Mouse (Mus musculus): Measurements from ENCODE around the gene Mapk9. TPM values are rescaled to one million over a fixed set of nuclear protein-coding genes. Genes with fewer than 3 reads are reported as not detected.

Gene Mapk9
- polyA plus RNA-seq, 1 experiment from 2014 or later, result 41.8 TPM

DNA sequence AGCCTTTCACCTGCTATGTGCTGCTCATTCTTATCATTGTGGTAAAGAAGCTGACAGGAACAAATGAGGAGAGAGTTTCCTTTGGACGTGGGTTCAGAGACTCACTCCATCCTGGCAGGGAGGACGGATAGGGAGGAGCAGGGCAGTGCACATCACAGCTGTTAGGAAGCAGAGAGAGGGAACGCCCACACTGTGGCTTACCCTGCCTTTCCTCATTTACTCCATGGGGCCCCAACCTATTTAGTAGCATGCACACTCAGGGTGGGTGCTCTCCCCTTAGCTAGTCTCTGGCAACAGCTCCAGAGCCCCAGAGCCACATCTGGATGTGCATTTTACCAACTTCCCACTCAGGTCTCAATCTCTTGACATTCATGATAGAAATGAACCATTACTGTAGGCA lies 3.8 kb upstream of the Mapk9 start:
- Histone ChIP-seq H3K4me3 (replicated peaks) (no peak overlapping the region), H3K9me3 (no peaks in the 10 kb centered on the region), H3K4me1 (peaks cover 21% of the 10 kb centered on the region), H3K27me3 (no peaks in the 10 kb centered on the region), H3K27ac (no peak overlapping the region), H3K36me3 (replicated peaks) (no peaks in the 10 kb centered on the region), H3K4me2 (no peak overlapping the region), H3K9ac (no peak overlapping the region)
- 59% methylated on average over 3 of the region's 3 CpGs for WGBS
- no peak for ATAC-seq (ENCODE audit: low FRiP score)

DNA sequence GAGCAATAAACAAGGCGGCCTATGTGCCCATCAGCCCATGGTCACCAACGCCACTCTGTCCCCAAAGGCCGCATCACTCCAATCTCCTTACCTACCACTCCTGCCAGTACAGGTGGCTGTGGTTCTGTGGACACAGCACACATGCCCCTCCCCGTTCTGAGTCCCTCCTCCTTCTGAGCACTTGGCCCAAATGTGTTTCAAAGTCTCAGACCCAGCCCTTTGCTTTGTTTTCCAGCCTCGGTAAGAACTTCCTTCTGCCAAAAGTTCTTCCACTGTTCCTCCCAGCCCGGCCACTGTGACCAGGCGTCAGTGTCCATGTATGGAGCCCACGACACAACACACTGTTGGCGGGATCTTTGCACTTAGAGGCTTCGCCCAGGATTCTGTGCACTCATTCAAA lies 2.2 kb upstream of the Mapk9 start:
- Histone ChIP-seq H3K27me3 (no peaks in the 10 kb centered on the region), H3K4me2 (no peak overlapping the region), H3K9ac (no peak overlapping the region), H3K4me3 (replicated peaks) (no peak overlapping the region), H3K27ac (no peak overlapping the region), H3K4me1 (peaks cover 22% of the 10 kb centered on the region), H3K9me3 (no peaks in the 10 kb centered on the region), H3K36me3 (replicated peaks) (no peaks in the 10 kb centered on the region)
- WGBS, result 90% methylated on average over 10 of the region's 10 CpGs
- no peak for ATAC-seq (ENCODE audit: low FRiP score)

DNA sequence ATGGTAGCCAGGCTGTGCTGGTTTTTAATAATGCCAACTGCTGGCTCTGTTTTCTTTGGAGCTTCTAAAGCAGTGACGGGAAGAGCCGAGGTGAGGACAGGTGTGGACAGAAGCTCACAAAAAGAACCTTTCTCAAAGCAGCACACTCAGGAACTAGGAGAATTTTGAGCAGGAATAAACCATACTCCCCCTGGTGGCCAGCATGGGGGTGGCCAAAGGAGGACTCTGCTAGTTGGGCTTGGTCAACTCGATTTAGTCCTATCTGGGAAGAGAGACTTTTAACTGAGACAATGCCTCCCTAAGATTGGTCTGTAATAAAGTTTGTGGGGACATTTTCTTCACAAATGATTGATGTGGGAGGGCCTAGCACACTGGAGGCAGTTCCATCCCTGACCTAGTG lies 1.6 kb upstream of the Mapk9 start:
- H3K27ac ChIP-seq, result no peak overlapping the region
- H3K4me1 ChIP-seq, result peaks cover 22% of the 10 kb centered on the region
- no peaks in the 10 kb centered on the region for H3K36me3 ChIP-seq (replicated peaks)
- no peak overlapping the region for H3K4me3 ChIP-seq (replicated peaks)
- H3K9ac ChIP-seq, result no peak overlapping the region
- no peaks in the 10 kb centered on the region for H3K27me3 ChIP-seq
- no peak overlapping the region for H3K4me2 ChIP-seq
- H3K9me3 ChIP-seq, result no peaks in the 10 kb centered on the region
- ATAC-seq (ENCODE audit: low FRiP score), result no peak
- 54% methylated on average over 3 of the region's 3 CpGs for WGBS

DNA sequence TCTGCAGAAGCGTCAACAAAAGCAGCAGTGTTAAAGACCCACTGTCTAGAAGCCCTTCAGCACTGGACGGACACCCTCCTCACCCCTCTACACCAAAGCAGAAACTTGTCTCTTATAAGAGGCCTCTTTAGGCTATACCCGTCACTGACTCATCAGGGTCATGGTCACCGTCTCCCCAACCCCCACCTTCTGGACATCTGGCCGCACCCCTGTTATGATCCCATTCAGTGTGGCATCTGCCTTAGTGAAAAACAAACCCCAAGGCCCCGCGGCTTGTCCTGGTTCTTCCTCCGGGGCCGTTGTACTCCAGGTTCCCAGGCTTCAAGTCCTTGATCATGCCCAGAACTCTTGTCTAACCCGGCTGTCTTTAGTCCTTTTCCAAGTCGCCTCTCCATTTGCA lies 593 bp upstream of the Mapk9 start:
- Histone ChIP-seq H3K27ac (peak overlapping the region; percentile 70; the same call in 1 of the 2 replicates), H3K4me1 (peaks cover 22% of the 10 kb centered on the region), H3K27me3 (no peaks in the 10 kb centered on the region), H3K4me2 (peak overlapping the region; percentile 91), H3K9me3 (no peaks in the 10 kb centered on the region), H3K4me3 (replicated peaks) (peak overlapping the region; percentile 91), H3K9ac (peak overlapping the region; percentile 55), H3K36me3 (replicated peaks) (no peaks in the 10 kb centered on the region)
- WGBS, result 33% methylated on average over 11 of the region's 11 CpGs
- peak; percentile 30; the same call in 1 of the 2 replicates for ATAC-seq (ENCODE audit: low FRiP score)

DNA sequence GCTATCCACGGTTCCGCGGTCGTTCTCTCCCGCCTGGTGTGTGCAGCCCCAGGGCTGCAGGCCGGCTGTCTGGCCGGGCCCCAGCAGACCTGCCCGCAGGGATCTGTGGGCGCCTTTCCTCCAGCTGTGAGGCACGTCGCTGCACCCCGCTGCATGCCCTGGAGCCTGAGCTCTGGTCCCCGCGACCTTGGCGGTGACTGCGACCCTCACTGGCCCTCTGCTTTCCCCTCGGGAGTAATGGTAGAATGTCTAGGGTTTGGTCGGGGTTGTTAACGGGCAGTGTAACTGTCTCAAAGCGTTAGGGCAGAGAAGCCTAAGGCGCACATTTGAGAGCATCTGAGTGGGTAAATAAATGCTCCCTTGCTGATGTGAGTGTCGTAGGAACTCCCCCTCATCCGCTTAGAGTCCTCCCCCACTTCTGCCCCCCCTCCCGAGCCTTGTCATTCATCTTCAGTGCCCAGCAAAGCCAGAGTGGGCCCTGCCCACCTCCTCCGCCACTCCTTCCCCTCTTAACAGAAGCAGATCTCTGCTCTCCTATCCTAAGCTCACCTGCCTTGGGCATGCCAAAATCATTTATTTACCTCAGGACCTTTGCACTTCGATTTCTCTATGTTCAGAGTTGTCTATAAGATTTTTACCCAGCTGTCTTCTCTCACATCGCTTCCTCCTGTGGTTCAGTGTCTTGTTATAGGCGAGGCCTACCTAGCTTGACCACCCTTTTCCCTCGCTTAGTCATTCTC lies 690 bp downstream of the Mapk9 start:
- 10% methylated on average over 29 of the region's 29 CpGs for WGBS
- peak overlapping the region; percentile 92 for H3K9ac ChIP-seq
- H3K4me1 ChIP-seq, result peaks cover 22% of the 10 kb centered on the region
- ATAC-seq (ENCODE audit: low FRiP score), result no peak
- H3K27ac ChIP-seq, result peak overlapping the region; percentile 79
- peak overlapping the region; percentile 91 for H3K4me3 ChIP-seq (replicated peaks)
- peak overlapping the region; percentile 91 for H3K4me2 ChIP-seq
- H3K36me3 ChIP-seq (replicated peaks), result no peaks in the 10 kb centered on the region
- no peaks in the 10 kb centered on the region for H3K27me3 ChIP-seq
- no peaks in the 10 kb centered on the region for H3K9me3 ChIP-seq

DNA sequence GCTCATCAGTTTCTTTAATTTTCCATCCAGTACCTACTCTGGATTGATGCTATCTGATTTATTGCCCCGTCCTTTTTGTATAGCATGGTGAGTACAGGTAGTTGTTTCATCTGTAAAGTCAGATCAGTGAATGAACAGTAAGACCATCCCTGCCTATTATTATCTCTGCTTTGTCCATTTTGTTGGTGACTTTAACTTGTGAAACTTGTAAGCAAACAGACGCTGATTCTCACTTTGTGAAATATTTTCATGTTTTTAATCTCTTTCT lies 1.2 kb downstream of the Mapk9 start:
- Histone ChIP-seq H3K27ac (no peak overlapping the region), H3K27me3 (no peaks in the 10 kb centered on the region), H3K9ac (peak overlapping the region; percentile 92; the same call in 1 of the 2 replicates), H3K36me3 (replicated peaks) (no peaks in the 10 kb centered on the region), H3K4me3 (replicated peaks) (peak overlapping the region; percentile 91), H3K4me1 (peaks cover 22% of the 10 kb centered on the region), H3K4me2 (peak overlapping the region; percentile 91), H3K9me3 (no peaks in the 10 kb centered on the region)
- no peak for ATAC-seq (ENCODE audit: low FRiP score)
- WGBS, result 77% methylated on average over 2 of the region's 2 CpGs

DNA sequence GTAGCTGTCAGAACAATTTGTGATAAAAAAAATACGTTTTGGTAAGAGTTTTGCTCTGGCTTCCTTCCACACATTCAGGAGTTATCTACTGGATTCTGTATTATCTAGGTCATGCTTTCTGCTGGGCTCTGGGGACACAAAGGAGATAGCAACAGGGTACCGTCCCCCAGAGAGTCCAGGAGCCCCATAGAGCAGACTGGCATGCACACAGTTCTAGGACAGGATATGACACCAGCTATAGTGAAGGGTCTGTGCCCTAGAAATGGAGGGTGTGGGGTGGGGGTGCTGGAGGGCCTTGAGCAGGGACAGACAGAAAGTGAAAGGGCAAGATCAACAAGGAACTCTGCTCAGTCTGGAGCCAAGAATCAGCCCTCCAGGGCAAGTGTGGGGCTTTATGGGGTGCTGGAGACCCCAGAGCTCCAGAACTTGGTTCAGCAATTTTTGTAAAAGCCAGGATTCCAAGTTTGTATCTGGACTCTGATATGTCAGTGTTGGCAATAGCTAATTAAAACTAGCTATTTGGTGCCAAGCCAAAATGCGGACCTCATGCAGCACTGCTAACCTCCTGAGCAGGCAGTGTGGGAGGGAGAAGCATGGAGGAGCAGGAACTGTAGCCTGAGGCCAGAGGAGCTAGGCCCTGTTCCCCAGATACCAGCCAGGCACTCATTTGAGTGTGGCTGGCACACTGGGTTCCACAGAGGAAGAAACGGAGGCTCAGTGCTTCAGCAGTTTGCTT lies 1.7 kb downstream of the Mapk9 start:
- H3K27ac ChIP-seq, result no peak overlapping the region
- no peaks in the 10 kb centered on the region for H3K27me3 ChIP-seq
- peak overlapping the region; percentile 30 for H3K9ac ChIP-seq
- peak overlapping the region; percentile 91 for H3K4me2 ChIP-seq
- H3K4me3 ChIP-seq (replicated peaks), result no peak overlapping the region
- no peak for ATAC-seq (ENCODE audit: low FRiP score)
- WGBS, result 78% methylated on average over 4 of the region's 4 CpGs
- no peaks in the 10 kb centered on the region for H3K9me3 ChIP-seq
- H3K4me1 ChIP-seq, result peaks cover 22% of the 10 kb centered on the region
- H3K36me3 ChIP-seq (replicated peaks), result no peaks in the 10 kb centered on the region

DNA sequence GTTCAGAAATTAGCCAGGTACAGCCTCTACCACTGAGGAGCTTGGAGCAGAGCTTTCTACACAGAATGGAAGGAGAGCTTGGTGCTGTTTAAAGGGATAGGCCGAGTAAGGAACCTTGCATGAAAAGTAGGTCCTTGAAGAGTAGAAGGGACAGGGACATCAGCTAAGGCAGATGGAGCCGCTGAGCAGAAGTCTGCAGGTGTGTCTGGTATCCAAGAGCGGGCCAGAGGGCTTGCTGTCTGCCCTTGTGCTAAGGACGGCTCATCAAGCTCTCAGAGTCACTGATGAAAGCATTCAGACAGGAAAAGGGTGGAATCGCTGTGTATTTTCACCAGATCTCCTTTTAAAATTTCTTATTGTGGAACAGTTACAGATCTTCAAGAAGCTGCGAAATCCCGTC lies 3.8 kb downstream of the Mapk9 start:
- H3K27me3 ChIP-seq, result no peaks in the 10 kb centered on the region
- peaks cover 22% of the 10 kb centered on the region for H3K4me1 ChIP-seq
- H3K4me2 ChIP-seq, result no peak overlapping the region
- no peak overlapping the region for H3K4me3 ChIP-seq (replicated peaks)
- WGBS, result 93% methylated on average over 7 of the region's 7 CpGs
- peaks cover 8% of the 10 kb centered on the region; the same call in 1 of the 2 replicates for H3K36me3 ChIP-seq (replicated peaks)
- no peak overlapping the region for H3K9ac ChIP-seq
- no peaks in the 10 kb centered on the region for H3K9me3 ChIP-seq
- H3K27ac ChIP-seq, result no peak overlapping the region
- no peak for ATAC-seq (ENCODE audit: low FRiP score)

DNA sequence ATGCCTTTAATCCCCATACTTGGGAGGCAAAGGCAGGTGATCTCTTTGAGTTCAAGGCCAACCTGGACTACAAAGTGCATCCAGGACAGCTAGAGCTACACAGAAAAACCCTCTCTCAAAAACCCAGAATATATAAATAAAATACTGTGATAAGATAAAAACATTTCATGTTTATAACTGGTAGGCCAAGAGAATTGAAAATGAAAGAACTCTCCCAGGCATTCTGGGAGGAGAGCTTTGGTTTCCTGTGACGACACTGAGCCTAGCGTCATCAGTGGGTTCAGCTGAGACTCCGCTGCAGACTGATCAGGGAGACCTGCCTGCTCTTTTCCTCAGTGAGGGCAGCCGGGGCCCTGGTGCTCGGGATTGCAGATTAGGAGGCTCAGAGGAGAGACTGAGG lies 8.6 kb downstream of the Mapk9 start:
- Histone ChIP-seq H3K27ac (no peak overlapping the region), H3K36me3 (replicated peaks) (peaks cover 9% of the 10 kb centered on the region; the same call in 1 of the 2 replicates), H3K4me2 (no peak overlapping the region), H3K27me3 (no peaks in the 10 kb centered on the region), H3K4me3 (replicated peaks) (no peak overlapping the region), H3K9me3 (no peaks in the 10 kb centered on the region), H3K9ac (no peak overlapping the region), H3K4me1 (no peaks in the 10 kb centered on the region; the same call in 1 of the 2 replicates)
- no peak for ATAC-seq (ENCODE audit: low FRiP score)
- WGBS, result 87% methylated on average over 5 of the region's 5 CpGs

DNA sequence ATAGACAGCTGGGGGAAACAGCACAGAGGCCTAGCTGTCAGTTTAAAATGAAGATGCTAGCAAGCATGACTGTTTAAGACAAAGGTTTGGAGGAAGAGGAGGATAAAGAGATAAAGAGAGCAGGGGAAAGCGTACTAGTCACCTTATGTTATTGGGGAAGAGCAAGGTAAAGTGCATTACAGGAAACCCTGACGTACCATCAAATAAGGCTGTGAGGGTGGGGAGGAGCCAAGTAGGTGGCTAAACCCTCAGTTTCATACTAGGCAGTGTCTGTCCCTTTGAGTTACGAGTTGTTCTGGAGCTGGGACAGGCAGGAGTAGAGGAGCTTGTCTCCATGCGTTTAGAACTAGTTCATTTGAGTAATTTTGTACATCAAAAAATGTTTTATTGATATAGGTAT lies 14.6 kb downstream of the Mapk9 start:
- H3K9me3 ChIP-seq, result no peaks in the 10 kb centered on the region
- no peak overlapping the region for H3K4me3 ChIP-seq (replicated peaks)
- H3K27me3 ChIP-seq, result no peaks in the 10 kb centered on the region
- ATAC-seq (ENCODE audit: low FRiP score), result no peak
- no peak overlapping the region for H3K9ac ChIP-seq
- H3K27ac ChIP-seq, result no peak overlapping the region
- no peaks in the 10 kb centered on the region for H3K4me1 ChIP-seq
- no peaks in the 10 kb centered on the region for H3K36me3 ChIP-seq (replicated peaks)
- WGBS, result 85% methylated on average over 4 of the region's 4 CpGs
- no peak overlapping the region for H3K4me2 ChIP-seq

DNA sequence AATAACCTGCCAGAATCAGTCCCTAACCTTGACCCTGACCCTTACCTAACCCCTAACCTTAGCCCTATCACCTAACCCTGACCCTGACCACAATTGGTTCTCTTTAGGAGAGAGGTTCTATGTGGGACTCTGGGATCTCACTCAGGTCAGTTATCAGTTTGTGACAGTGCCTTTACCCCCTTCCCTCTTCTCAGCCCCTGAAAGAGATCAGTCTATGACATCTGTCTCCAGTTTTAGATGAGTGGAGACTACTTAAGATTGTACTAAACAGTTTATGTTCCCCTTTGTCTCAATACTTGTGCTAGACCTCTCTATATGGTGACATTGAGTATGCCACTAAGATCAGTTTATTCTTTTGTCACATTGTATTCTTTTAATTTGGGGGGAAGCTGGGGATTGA lies 17.4 kb downstream of the Mapk9 start:
- ATAC-seq (ENCODE audit: low FRiP score), result no peak
- Histone ChIP-seq H3K27ac (no peak overlapping the region), H3K4me1 (no peaks in the 10 kb centered on the region), H3K4me3 (replicated peaks) (no peak overlapping the region), H3K27me3 (no peaks in the 10 kb centered on the region), H3K4me2 (no peak overlapping the region), H3K9ac (no peak overlapping the region), H3K9me3 (no peaks in the 10 kb centered on the region), H3K36me3 (replicated peaks) (peaks cover 8% of the 10 kb centered on the region)

DNA sequence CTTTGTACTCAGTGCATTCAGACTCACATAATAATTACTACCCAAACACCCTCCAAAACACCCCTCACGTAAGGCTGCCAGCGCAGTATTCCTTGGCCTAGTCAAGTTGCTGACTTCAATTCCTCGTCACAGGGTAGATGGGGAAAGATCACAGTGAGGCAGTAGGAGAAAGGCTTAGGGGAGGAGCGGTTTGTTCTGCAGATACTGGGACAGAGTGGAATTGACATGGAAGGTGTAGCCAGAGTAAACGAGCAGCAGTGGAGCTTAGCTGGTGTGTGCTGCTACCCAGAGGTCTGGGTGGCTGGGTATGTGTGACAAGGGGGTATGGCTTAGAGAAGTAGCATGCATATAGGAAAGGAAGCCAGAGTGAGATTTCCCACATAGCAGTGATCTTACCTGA lies 20.8 kb downstream of the Mapk9 start:
- H3K9me3 ChIP-seq, result no peaks in the 10 kb centered on the region
- H3K36me3 ChIP-seq (replicated peaks), result peaks cover 24% of the 10 kb centered on the region
- H3K4me1 ChIP-seq, result no peaks in the 10 kb centered on the region
- H3K4me3 ChIP-seq (replicated peaks), result no peak overlapping the region
- 83% methylated on average over 5 of the region's 5 CpGs for WGBS
- no peak overlapping the region for H3K4me2 ChIP-seq
- no peak for ATAC-seq (ENCODE audit: low FRiP score)
- H3K27me3 ChIP-seq, result no peaks in the 10 kb centered on the region
- H3K9ac ChIP-seq, result no peak overlapping the region
- no peak overlapping the region for H3K27ac ChIP-seq

DNA sequence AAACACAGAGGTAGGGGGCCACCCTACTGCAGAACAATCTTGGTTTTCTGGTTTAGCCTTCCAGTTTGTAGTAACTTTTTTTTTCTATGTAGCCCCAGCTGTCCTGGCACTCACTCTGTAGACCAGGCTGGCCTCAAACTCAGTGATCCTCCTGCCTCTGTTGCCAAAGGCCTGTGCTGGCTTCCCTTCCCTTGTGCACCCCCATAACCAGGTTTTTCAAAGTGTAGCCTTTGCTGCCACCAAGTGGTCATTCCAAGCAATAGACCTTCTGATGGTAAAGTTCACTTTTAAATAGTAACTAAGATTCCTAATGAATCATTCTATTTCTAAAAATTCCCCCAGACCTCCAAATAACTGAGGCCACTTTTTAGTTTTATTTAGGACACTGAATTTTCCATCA lies 23.2 kb downstream of the Mapk9 start:
- Histone ChIP-seq H3K4me1 (no peaks in the 10 kb centered on the region), H3K9me3 (no peaks in the 10 kb centered on the region), H3K9ac (no peak overlapping the region), H3K4me2 (no peak overlapping the region), H3K27me3 (no peaks in the 10 kb centered on the region), H3K27ac (no peak overlapping the region), H3K36me3 (replicated peaks) (peaks cover 36% of the 10 kb centered on the region), H3K4me3 (replicated peaks) (no peak overlapping the region)
- peak; percentile 55; the same call in 1 of the 2 replicates for ATAC-seq (ENCODE audit: low FRiP score)

Data from forebrain, embryonic 12.5 days (tissue).